In genomic region chr17:56767531-56768135, GRCm38 (mm10) we compare ENCODE assay signal across 27 mouse cellular contexts. TPM values are rescaled to one million over a fixed set of nuclear protein-coding genes. Genes with fewer than 3 reads are reported as not detected.
DNase-seq lines count a peak whose midpoint lies in the region; ATAC-seq and TF ChIP-seq lines count a peak whose summit lies in the region.
"Had no signal": no experiment of that assay in that cellular context is flagged by ENCODE, and none has a peak within 500 bp of the region (broad histone marks: within the 10 kb centered on the region; RNA-seq: fewer than 3 reads in every experiment).

No protein-coding gene starts in this region.

- H3K27me3 ChIP-seq in forebrain, embryonic 10.5 days (ENCODE audit: poor library complexity, severe bottlenecking): no peaks in the 10 kb centered on the region
- no peaks in the 10 kb centered on the region for H3K27me3 ChIP-seq in forebrain, embryonic 12.5 days
- H3K27me3 ChIP-seq in E14TG2a.4 (ENCODE audit: insufficient read depth, low read length) (no peaks in the 10 kb centered on the region), G1E (ENCODE audit: insufficient read depth, low read length) (no peaks in the 10 kb centered on the region)
- H3K27me3 ChIP-seq: CH12.LX; embryonic facial prominence, embryonic 13.5 days; heart, embryonic 13.5 days; hindbrain, embryonic 12.5 days; hindbrain, embryonic 15.5 days; Patski had no signal

- no peak for TF ChIP-seq CTCF in E14TG2a.4 (conservative IDR thresholded peaks at IDR 0.05; ENCODE audit: low read length)
- no peak for TF ChIP-seq CTCF in G1E (IDR thresholded peaks at IDR 0.05; ENCODE audit: low read depth, low read length)
- no peak for TF ChIP-seq CTCF in layer of hippocampus, adult 2 months (conservative IDR thresholded peaks at IDR 0.05)

- no peak overlapping the region for H3K4me2 ChIP-seq in forebrain, embryonic 12.5 days
- H3K4me2 ChIP-seq: embryonic facial prominence, embryonic 13.5 days; heart, embryonic 13.5 days; hindbrain, embryonic 12.5 days; hindbrain, embryonic 15.5 days had no signal

- H3K9me3 ChIP-seq in forebrain, embryonic 10.5 days: no peaks in the 10 kb centered on the region
- no peaks in the 10 kb centered on the region for H3K9me3 ChIP-seq in forebrain, embryonic 12.5 days
- H3K9me3 ChIP-seq in E14TG2a.4 (ENCODE audit: low read length) (no peaks in the 10 kb centered on the region), G1E (replicated peaks) (no peaks in the 10 kb centered on the region)
- H3K9me3 ChIP-seq: embryonic facial prominence, embryonic 10.5 days; embryonic facial prominence, embryonic 13.5 days; heart, embryonic 10.5 days; heart, embryonic 13.5 days; hindbrain, embryonic 12.5 days; hindbrain, embryonic 15.5 days had no signal

- peak; percentile 63 for DNase-seq in cerebellum, adult 11-12 months
- DNase-seq in cerebellum, adult 18-20 months: no peak
- no peak for DNase-seq in forebrain, embryonic 10.5 days (ENCODE audit: extremely low spot score, low spot score)
- no peak for DNase-seq in G1E (ENCODE audit: low spot score)
- DNase-seq in layer of hippocampus, adult 2 months (ENCODE audit: low spot score in 2 of 2): no peak
- DNase-seq: adrenal gland, postnatal 10 days; B cell, adult 2 months; cerebellum, postnatal 14 days; embryo, embryonic 11 days; forebrain, postnatal 0 days; gastrocnemius, postnatal 25 days; heart, adult 2 months; kidney, adult 18-20 months; kidney, adult 9 months had no signal

- peak overlapping the region; percentile 2; the same call in 1 of the 2 replicates for H3K4me3 ChIP-seq in forebrain, embryonic 10.5 days
- no peak overlapping the region for H3K4me3 ChIP-seq in forebrain, embryonic 12.5 days (replicated peaks)
- H3K4me3 ChIP-seq in E14TG2a.4 (replicated peaks; ENCODE audit: low read length): peak overlapping the region; percentile 61
- 0 out of 2 replicates have a peak overlapping the region, but pooled peaks have one; percentile 2 for H3K4me3 ChIP-seq in G1E (ENCODE audit: low read depth, low read length)
- no peak overlapping the region for H3K4me3 ChIP-seq in layer of hippocampus, adult 2 months
- H3K4me3 ChIP-seq: embryonic facial prominence, embryonic 10.5 days; embryonic facial prominence, embryonic 13.5 days; erythroblast, embryonic 14.5 days; heart, adult 2 months; heart, embryonic 10.5 days; heart, embryonic 13.5 days; hindbrain, embryonic 12.5 days; hindbrain, embryonic 15.5 days had no signal

- peaks cover 20% of the 10 kb centered on the region for H3K4me1 ChIP-seq in forebrain, embryonic 10.5 days
- peaks cover 12% of the 10 kb centered on the region for H3K4me1 ChIP-seq in forebrain, embryonic 12.5 days
- H3K4me1 ChIP-seq in E14TG2a.4 (replicated peaks; ENCODE audit: low read depth, low read length) (peaks cover 68% of the 10 kb centered on the region), G1E (ENCODE audit: insufficient read depth, low read depth, low read length) (peaks cover 47% of the 10 kb centered on the region)

- no peak for ATAC-seq in forebrain, embryonic 12.5 days (ENCODE audit: low FRiP score)
- no peak for ATAC-seq in G1E (ENCODE audit: extremely low read depth, insufficient number of reproducible peaks, low FRiP score, poor library complexity, severe bottlenecking)
- ATAC-seq: forebrain, embryonic 14.5 days; forebrain, postnatal 0 days; Patski had no signal

- H3K27ac ChIP-seq in forebrain, embryonic 10.5 days: no peak overlapping the region
- H3K27ac ChIP-seq in forebrain, embryonic 12.5 days: no peak overlapping the region
- no peak overlapping the region for H3K27ac ChIP-seq in layer of hippocampus, adult 2 months
- H3K27ac ChIP-seq: embryonic facial prominence, embryonic 10.5 days; embryonic facial prominence, embryonic 13.5 days; heart, adult 2 months; heart, embryonic 10.5 days; heart, embryonic 13.5 days; hindbrain, embryonic 12.5 days; hindbrain, embryonic 15.5 days had no signal

- peaks cover 54% of the 10 kb centered on the region for H3K36me3 ChIP-seq in forebrain, embryonic 10.5 days (replicated peaks)
- H3K36me3 ChIP-seq in forebrain, embryonic 12.5 days (replicated peaks): peaks cover 48% of the 10 kb centered on the region
- H3K36me3 ChIP-seq in E14TG2a.4 (ENCODE audit: insufficient read depth, low read length): peaks cover 49% of the 10 kb centered on the region
- H3K36me3 ChIP-seq in G1E (replicated peaks): peaks cover 69% of the 10 kb centered on the region

- 94% methylated on average over 29 of the region's 29 CpGs for WGBS in forebrain, embryonic 10.5 days
- WGBS in forebrain, embryonic 12.5 days: 93% methylated on average over 29 of the region's 29 CpGs

- no peak overlapping the region for H3K9ac ChIP-seq in forebrain, embryonic 12.5 days
- H3K9ac ChIP-seq: embryonic facial prominence, embryonic 13.5 days; forebrain, postnatal 0 days; heart, embryonic 13.5 days; hindbrain, embryonic 12.5 days; hindbrain, embryonic 15.5 days had no signal

RNA-seq across cellular contexts. Expression of gene Prr22, which starts 2.4 kb away (rescaled TPM):
- polyA plus RNA-seq in forebrain, embryonic 10.5 days (2016; fragmentation: Nextera tagmentation; extraction: Ambion mirVana): 1.8 and 1.9 TPM in 2 replicates
- 1.2 and 1.3 TPM in 2 replicates for polyA plus RNA-seq in forebrain, embryonic 12.5 days (2016; fragmentation: Nextera tagmentation; extraction: Ambion mirVana)
- total RNA-seq in G1E (2014; fragmentation: Nextera tagmentation) (not detected in 2 replicates), G1E (2017) (0.17 and 0.22 TPM in 2 replicates)
- 3.5 and 5.0 TPM in 2 replicates for polyA plus RNA-seq in G1E (2012)
- 1 to 10 TPM in 1 of 2 experiments, under 1 TPM in 1; 0.79 to 1.9 TPM for total RNA-seq in layer of hippocampus, adult 2 months (2021)
- total RNA-seq: hematopoietic stem cell, adult 5-6 weeks had no signal

RNA-seq across cellular contexts. Expression of gene Dus3l, which starts 3.1 kb away (rescaled TPM):
- 46.0 and 46.2 TPM in 2 replicates for polyA plus RNA-seq in forebrain, embryonic 10.5 days (2016; fragmentation: Nextera tagmentation; extraction: Ambion mirVana)
- polyA plus RNA-seq in forebrain, embryonic 12.5 days (2016; fragmentation: Nextera tagmentation; extraction: Ambion mirVana): 46.6 and 49.4 TPM in 2 replicates
- total RNA-seq in G1E (2014; fragmentation: Nextera tagmentation): 8.7 and 12.0 TPM in 2 replicates
- 12.4 and 15.0 TPM in 2 replicates for total RNA-seq in G1E (2017)
- 52.5 and 57.1 TPM in 2 replicates for polyA plus RNA-seq in G1E (2012)
- 10 to 100 TPM; 73.9 to 74.4 TPM for total RNA-seq in layer of hippocampus, adult 2 months (2021)

RNA-seq across cellular contexts. Expression of gene Nrtn, which starts 10.3 kb away (rescaled TPM):
- 3.2 and 3.5 TPM in 2 replicates for polyA plus RNA-seq in forebrain, embryonic 10.5 days (2016; fragmentation: Nextera tagmentation; extraction: Ambion mirVana)
- 3.2 and 5.9 TPM in 2 replicates for polyA plus RNA-seq in forebrain, embryonic 12.5 days (2016; fragmentation: Nextera tagmentation; extraction: Ambion mirVana)
- not detected in 2 replicates for total RNA-seq in G1E (2014; fragmentation: Nextera tagmentation)
- total RNA-seq in G1E (2017): not detected in 2 replicates
- polyA plus RNA-seq in G1E (2012): not detected in 2 replicates
- 1 to 10 TPM; 2.5 to 3.3 TPM for total RNA-seq in layer of hippocampus, adult 2 months (2021)
- total RNA-seq: hematopoietic stem cell, adult 5-6 weeks had no signal

RNA-seq across cellular contexts. Expression of gene Vmac, which starts 49.8 kb away (rescaled TPM):
- polyA plus RNA-seq in forebrain, embryonic 10.5 days (2016; fragmentation: Nextera tagmentation; extraction: Ambion mirVana): 11.1 and 12.2 TPM in 2 replicates
- 15.3 and 15.9 TPM in 2 replicates for polyA plus RNA-seq in forebrain, embryonic 12.5 days (2016; fragmentation: Nextera tagmentation; extraction: Ambion mirVana)
- total RNA-seq in G1E (2014; fragmentation: Nextera tagmentation) (32.0 and 46.9 TPM in 2 replicates), G1E (2017) (9.4 and 10.3 TPM in 2 replicates)
- polyA plus RNA-seq in G1E (2012): 12.9 and 16.3 TPM in 2 replicates
- 10 to 100 TPM; 10.2 to 12.5 TPM for total RNA-seq in layer of hippocampus, adult 2 months (2021)

RNA-seq across cellular contexts. Expression of gene Ndufa11, which starts 50.1 kb away (rescaled TPM):
- polyA plus RNA-seq in forebrain, embryonic 10.5 days (2016; fragmentation: Nextera tagmentation; extraction: Ambion mirVana): 366 and 374 TPM in 2 replicates
- polyA plus RNA-seq in forebrain, embryonic 12.5 days (2016; fragmentation: Nextera tagmentation; extraction: Ambion mirVana): 316 and 323 TPM in 2 replicates
- total RNA-seq in G1E (2014; fragmentation: Nextera tagmentation) (60.5 and 74.9 TPM in 2 replicates), G1E (2017) (186 and 247 TPM in 2 replicates)
- polyA plus RNA-seq in G1E (2012): 270 and 319 TPM in 2 replicates
- total RNA-seq in layer of hippocampus, adult 2 months (2021): 100 to 1,000 TPM; 196 to 229 TPM

Comparison
In these comparisons a context has a peak if more than half of its experiments do, and no peak if none do; other contexts are left out.
1. H3K4me3 ChIP-seq: peak in forebrain, embryonic 10.5 days (single experiment), E14TG2a.4 (single experiment) and G1E (single experiment); none in forebrain, embryonic 12.5 days (single experiment) and layer of hippocampus, adult 2 months (single experiment).